Mouse (Mus musculus): ENCODE measurements around the gene Rgl2. TPM values are rescaled to one million over a fixed set of nuclear protein-coding genes. Genes with fewer than 3 reads are reported as not detected.

The Rgl2 gene
- polyA plus RNA-seq, 1 experiment from 2014 or later: 9.0 TPM

- H3K4me1 ChIP-seq (ENCODE audit: control insufficient read depth, low read depth, low read length): peaks cover 39% of the 10 kb centered on the region
- H3K27me3 ChIP-seq (ENCODE audit: control insufficient read depth, insufficient read depth, low read depth, low read length): no peaks in the 10 kb centered on the region
- peak overlapping the region; percentile 83 for H3K4me2 ChIP-seq (ENCODE audit: low read depth, low read length)
- peak overlapping the region; percentile 88 for H3K4me3 ChIP-seq (ENCODE audit: low read depth, low read length)
- no peaks in the 10 kb centered on the region for H3K9me3 ChIP-seq (replicated peaks; ENCODE audit: control insufficient read depth, low read length)
- H3K36me3 ChIP-seq (ENCODE audit: control insufficient read depth, insufficient read depth): peaks cover 18% of the 10 kb centered on the region
- WGBS (ENCODE audit: insufficient replicate concordance): 5% methylated on average over 10 of the region's 10 CpGs
- peak overlapping the region; percentile 96; the same call in 1 of the 2 replicates for H3K27ac ChIP-seq (ENCODE audit: low read length)
- peak overlapping the region; percentile 86 for H3K9ac ChIP-seq (ENCODE audit: low read depth, low read length)
- ATAC-seq (ENCODE audit: low read depth): no peak
Observed at GRCm38 (mm10) chr17:33956336-33956735, 27.0 kb downstream of the Rgl2 start.

GRCm38 (mm10) chr17:33957493-33957892 is 28.1 kb downstream of the Rgl2 start:
- Histone ChIP-seq H3K4me3 (ENCODE audit: low read depth, low read length) (no peak overlapping the region), H3K27me3 (ENCODE audit: control insufficient read depth, insufficient read depth, low read depth, low read length) (no peaks in the 10 kb centered on the region), H3K27ac (ENCODE audit: low read length) (no peak overlapping the region), H3K9ac (ENCODE audit: low read depth, low read length) (no peak overlapping the region), H3K9me3 (replicated peaks; ENCODE audit: control insufficient read depth, low read length) (no peaks in the 10 kb centered on the region), H3K4me1 (ENCODE audit: control insufficient read depth, low read depth, low read length) (peaks cover 28% of the 10 kb centered on the region), H3K36me3 (ENCODE audit: control insufficient read depth, insufficient read depth) (peaks cover 17% of the 10 kb centered on the region), H3K4me2 (ENCODE audit: low read depth, low read length) (no peak overlapping the region)
- ATAC-seq (ENCODE audit: low read depth): no peak
- 80% methylated on average over 6 of the region's 6 CpGs for WGBS (ENCODE audit: insufficient replicate concordance)

DNA sequence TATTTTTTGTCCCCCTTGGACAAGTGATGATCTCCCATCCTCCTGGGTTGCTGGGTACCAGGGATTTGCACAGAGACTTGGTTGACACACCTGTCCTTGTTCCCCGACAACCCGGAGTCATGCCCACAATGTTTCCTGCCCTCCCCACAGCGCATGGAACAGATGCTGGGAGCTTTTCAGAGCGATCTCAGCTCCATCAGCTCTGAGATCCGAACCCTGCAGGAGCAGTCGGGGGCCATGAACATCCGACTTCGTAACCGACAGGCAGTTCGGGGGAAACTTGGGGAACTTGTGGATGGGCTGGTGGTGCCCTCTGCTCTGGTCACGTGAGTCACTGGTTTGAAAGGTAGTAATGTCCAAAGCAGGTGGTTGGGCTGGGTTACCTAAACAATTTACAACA is 29.1 kb downstream of the Rgl2 start:
- no peak overlapping the region for H3K4me2 ChIP-seq (ENCODE audit: low read depth, low read length)
- peaks cover 19% of the 10 kb centered on the region for H3K4me1 ChIP-seq (ENCODE audit: control insufficient read depth, low read depth, low read length)
- H3K9me3 ChIP-seq (replicated peaks; ENCODE audit: control insufficient read depth, low read length): no peaks in the 10 kb centered on the region
- peaks cover 8% of the 10 kb centered on the region for H3K36me3 ChIP-seq (ENCODE audit: control insufficient read depth, insufficient read depth)
- ATAC-seq (ENCODE audit: low read depth): no peak
- H3K4me3 ChIP-seq (ENCODE audit: low read depth, low read length): no peak overlapping the region
- no peaks in the 10 kb centered on the region for H3K27me3 ChIP-seq (ENCODE audit: control insufficient read depth, insufficient read depth, low read depth, low read length)
- no peak overlapping the region for H3K9ac ChIP-seq (ENCODE audit: low read depth, low read length)
- H3K27ac ChIP-seq (ENCODE audit: low read length): no peak overlapping the region
- 88% methylated on average over 11 of the region's 11 CpGs for WGBS (ENCODE audit: insufficient replicate concordance)

DNA sequence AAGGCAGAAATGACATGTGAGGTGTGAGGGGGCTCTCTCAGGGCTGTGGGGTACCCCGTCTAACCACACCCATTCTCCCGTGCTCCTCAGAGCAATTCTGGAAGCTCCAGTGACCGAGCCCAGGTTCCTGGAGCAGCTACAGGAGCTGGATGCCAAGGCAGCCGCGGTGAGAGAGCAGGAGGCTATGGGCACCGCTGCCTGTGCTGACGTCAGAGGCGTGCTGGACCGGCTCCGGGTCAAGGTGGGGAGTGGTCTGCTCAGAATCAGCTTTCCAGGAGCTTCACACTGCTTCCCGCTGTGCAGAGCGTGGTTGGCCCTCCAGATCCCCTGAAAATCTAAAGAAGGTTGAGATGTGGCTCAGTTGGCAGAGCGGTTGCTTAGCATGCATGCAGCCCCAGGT is 29.8 kb downstream of the Rgl2 start:
- Histone ChIP-seq H3K9me3 (replicated peaks; ENCODE audit: control insufficient read depth, low read length) (no peaks in the 10 kb centered on the region), H3K4me1 (ENCODE audit: control insufficient read depth, low read depth, low read length) (peaks cover 12% of the 10 kb centered on the region), H3K4me2 (ENCODE audit: low read depth, low read length) (no peak overlapping the region), H3K4me3 (ENCODE audit: low read depth, low read length) (no peak overlapping the region), H3K27me3 (ENCODE audit: control insufficient read depth, insufficient read depth, low read depth, low read length) (no peaks in the 10 kb centered on the region), H3K27ac (ENCODE audit: low read length) (no peak overlapping the region), H3K9ac (ENCODE audit: low read depth, low read length) (no peak overlapping the region), H3K36me3 (ENCODE audit: control insufficient read depth, insufficient read depth) (peaks cover 8% of the 10 kb centered on the region; the same call in 1 of the 2 replicates)
- ATAC-seq (ENCODE audit: low read depth): no peak
- 86% methylated on average over 13 of the region's 13 CpGs for WGBS (ENCODE audit: insufficient replicate concordance)

GRCm38 (mm10) chr17:33959948-33960347 is 30.6 kb downstream of the Rgl2 start:
- no peak overlapping the region for H3K4me2 ChIP-seq (ENCODE audit: low read depth, low read length)
- peaks cover 5% of the 10 kb centered on the region for H3K4me1 ChIP-seq (ENCODE audit: control insufficient read depth, low read depth, low read length)
- H3K27me3 ChIP-seq (ENCODE audit: control insufficient read depth, insufficient read depth, low read depth, low read length): no peaks in the 10 kb centered on the region
- WGBS (ENCODE audit: insufficient replicate concordance): 85% methylated on average over 15 of the region's 15 CpGs
- no peak overlapping the region for H3K9ac ChIP-seq (ENCODE audit: low read depth, low read length)
- H3K36me3 ChIP-seq (ENCODE audit: control insufficient read depth, insufficient read depth): peaks cover 8% of the 10 kb centered on the region; the same call in 1 of the 2 replicates
- no peak overlapping the region for H3K4me3 ChIP-seq (ENCODE audit: low read depth, low read length)
- ATAC-seq (ENCODE audit: low read depth): no peak
- no peak overlapping the region for H3K27ac ChIP-seq (ENCODE audit: low read length)
- H3K9me3 ChIP-seq (replicated peaks; ENCODE audit: control insufficient read depth, low read length): no peaks in the 10 kb centered on the region

DNA sequence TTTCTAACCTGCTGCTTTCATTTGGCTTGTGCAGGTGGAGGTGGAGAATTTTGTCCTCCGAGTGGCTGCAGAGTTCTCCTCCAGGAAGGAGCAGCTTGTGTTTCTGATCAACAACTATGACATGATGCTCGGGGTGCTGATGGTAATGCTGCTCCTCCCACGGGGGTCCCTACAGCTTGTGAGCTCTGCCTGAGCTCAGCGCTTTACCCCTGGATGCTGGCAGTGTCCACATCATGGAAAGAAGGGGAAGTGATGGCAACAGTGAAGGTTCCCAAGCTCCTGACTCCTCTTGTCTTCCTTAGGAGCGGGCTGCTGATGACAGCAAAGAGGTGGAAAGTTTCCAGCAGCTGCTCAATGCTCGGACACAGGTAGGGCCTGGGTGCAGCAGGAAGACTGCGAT is 33.5 kb downstream of the Rgl2 start:
- no peak for ATAC-seq (ENCODE audit: low read depth)
- 81% methylated on average over 7 of the region's 7 CpGs for WGBS (ENCODE audit: insufficient replicate concordance)
- H3K9ac ChIP-seq (ENCODE audit: low read depth, low read length): no peak overlapping the region
- H3K4me1 ChIP-seq (ENCODE audit: control insufficient read depth, low read depth, low read length): no peaks in the 10 kb centered on the region
- no peak overlapping the region for H3K4me3 ChIP-seq (ENCODE audit: low read depth, low read length)
- H3K27ac ChIP-seq (ENCODE audit: low read length): no peak overlapping the region
- peaks cover 12% of the 10 kb centered on the region; the same call in 1 of the 2 replicates for H3K36me3 ChIP-seq (ENCODE audit: control insufficient read depth, insufficient read depth)
- H3K9me3 ChIP-seq (replicated peaks; ENCODE audit: control insufficient read depth, low read length): no peaks in the 10 kb centered on the region
- no peaks in the 10 kb centered on the region for H3K27me3 ChIP-seq (ENCODE audit: control insufficient read depth, insufficient read depth, low read depth, low read length)
- H3K4me2 ChIP-seq (ENCODE audit: low read depth, low read length): no peak overlapping the region

DNA sequence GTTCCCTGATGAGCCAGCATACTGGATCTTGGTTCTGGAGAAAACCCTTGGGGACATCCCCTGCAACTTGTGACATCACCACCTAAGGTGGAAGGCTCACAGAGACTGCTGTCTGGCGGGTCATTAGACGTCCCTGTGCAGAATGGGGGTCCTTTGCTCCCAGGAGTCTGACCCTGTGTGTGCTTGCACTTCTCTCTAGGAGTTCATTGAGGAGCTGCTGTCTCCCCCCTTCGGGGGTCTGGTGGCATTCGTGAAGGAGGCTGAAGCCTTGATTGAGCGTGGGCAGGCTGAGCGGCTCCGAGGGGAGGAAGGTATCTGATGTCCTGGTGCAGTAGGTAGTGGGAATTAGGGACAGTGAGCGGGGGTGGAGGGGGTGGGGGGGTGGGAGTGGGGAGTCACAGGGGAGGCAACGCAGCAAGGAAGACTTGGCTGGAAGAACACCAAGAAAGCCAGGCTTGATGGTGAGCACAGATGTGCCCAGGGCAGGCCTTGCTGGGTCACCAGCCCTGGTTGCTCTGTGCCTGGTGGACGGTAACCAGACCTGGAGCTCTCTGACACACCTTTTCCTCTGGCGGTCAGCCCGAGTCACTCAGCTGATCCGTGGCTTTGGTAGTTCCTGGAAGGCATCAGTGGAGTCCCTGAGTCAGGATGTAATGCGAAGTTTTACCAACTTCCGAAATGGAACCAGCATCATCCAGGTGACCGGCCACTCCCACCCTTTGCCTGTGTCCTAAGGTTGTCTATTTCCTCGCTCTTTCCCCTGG is 35.9 kb downstream of the Rgl2 start:
- Histone ChIP-seq H3K9ac (ENCODE audit: low read depth, low read length) (no peak overlapping the region), H3K36me3 (ENCODE audit: control insufficient read depth, insufficient read depth) (peaks cover 10% of the 10 kb centered on the region; the same call in 1 of the 2 replicates), H3K4me1 (ENCODE audit: control insufficient read depth, low read depth, low read length) (no peaks in the 10 kb centered on the region; the same call in 1 of the 2 replicates), H3K4me2 (ENCODE audit: low read depth, low read length) (no peak overlapping the region), H3K4me3 (ENCODE audit: low read depth, low read length) (no peak overlapping the region), H3K27ac (ENCODE audit: low read length) (no peak overlapping the region), H3K27me3 (ENCODE audit: control insufficient read depth, insufficient read depth, low read depth, low read length) (no peaks in the 10 kb centered on the region), H3K9me3 (replicated peaks; ENCODE audit: control insufficient read depth, low read length) (no peaks in the 10 kb centered on the region)
- ATAC-seq (ENCODE audit: low read depth): no peak
- 84% methylated on average over 17 of the region's 17 CpGs for WGBS (ENCODE audit: insufficient replicate concordance)

- Histone ChIP-seq H3K36me3 (ENCODE audit: control insufficient read depth, insufficient read depth) (peaks cover 10% of the 10 kb centered on the region; the same call in 1 of the 2 replicates), H3K4me3 (ENCODE audit: low read depth, low read length) (no peak overlapping the region), H3K9me3 (replicated peaks; ENCODE audit: control insufficient read depth, low read length) (no peaks in the 10 kb centered on the region), H3K9ac (ENCODE audit: low read depth, low read length) (no peak overlapping the region), H3K4me1 (ENCODE audit: control insufficient read depth, low read depth, low read length) (no peaks in the 10 kb centered on the region; the same call in 1 of the 2 replicates), H3K27ac (ENCODE audit: low read length) (no peak overlapping the region), H3K27me3 (ENCODE audit: control insufficient read depth, insufficient read depth, low read depth, low read length) (no peaks in the 10 kb centered on the region), H3K4me2 (ENCODE audit: low read depth, low read length) (no peak overlapping the region)
- ATAC-seq (ENCODE audit: low read depth): no peak
- WGBS (ENCODE audit: insufficient replicate concordance): 80% methylated on average over 16 of the region's 16 CpGs
Observed at GRCm38 (mm10) chr17:33965846-33966550, 36.7 kb downstream of the Rgl2 start.

DNA sequence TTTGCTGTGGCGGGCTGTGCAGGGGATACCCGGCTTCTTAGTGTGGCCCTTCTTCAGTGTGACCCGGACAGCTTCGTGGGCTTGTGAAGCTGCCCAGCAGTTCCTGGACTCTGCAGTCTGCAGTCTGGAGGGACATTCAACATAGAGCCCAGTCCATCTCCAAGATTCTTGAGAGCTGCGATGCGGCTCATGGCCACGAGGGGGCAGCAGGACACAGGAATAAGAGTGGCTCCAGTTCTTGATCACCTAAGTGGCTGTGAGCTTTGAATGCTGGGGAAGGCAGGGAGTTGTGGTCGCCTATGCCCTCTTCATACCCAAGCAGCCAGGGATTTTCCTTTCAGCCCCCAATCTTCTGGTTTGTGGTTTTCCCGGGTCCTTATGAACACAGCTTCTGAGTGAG is 39.1 kb downstream of the Rgl2 start:
- under 1% methylated on average over 9 of the region's 9 CpGs for WGBS (ENCODE audit: insufficient replicate concordance)
- no peaks in the 10 kb centered on the region for H3K9me3 ChIP-seq (replicated peaks; ENCODE audit: control insufficient read depth, low read length)
- no peaks in the 10 kb centered on the region; the same call in 1 of the 2 replicates for H3K4me1 ChIP-seq (ENCODE audit: control insufficient read depth, low read depth, low read length)
- H3K27me3 ChIP-seq (ENCODE audit: control insufficient read depth, insufficient read depth, low read depth, low read length): no peaks in the 10 kb centered on the region
- H3K27ac ChIP-seq (ENCODE audit: low read length): no peak overlapping the region
- ATAC-seq (ENCODE audit: low read depth): peak; percentile 67
- H3K9ac ChIP-seq (ENCODE audit: low read depth, low read length): no peak overlapping the region
- no peak overlapping the region for H3K4me3 ChIP-seq (ENCODE audit: low read depth, low read length)
- H3K4me2 ChIP-seq (ENCODE audit: low read depth, low read length): no peak overlapping the region
- peaks cover 7% of the 10 kb centered on the region; the same call in 1 of the 2 replicates for H3K36me3 ChIP-seq (ENCODE audit: control insufficient read depth, insufficient read depth)

Data from liver, embryonic 16.5 days (tissue).